Mouse (Mus musculus): Measurements from ENCODE around the gene Tex261.

DNA sequence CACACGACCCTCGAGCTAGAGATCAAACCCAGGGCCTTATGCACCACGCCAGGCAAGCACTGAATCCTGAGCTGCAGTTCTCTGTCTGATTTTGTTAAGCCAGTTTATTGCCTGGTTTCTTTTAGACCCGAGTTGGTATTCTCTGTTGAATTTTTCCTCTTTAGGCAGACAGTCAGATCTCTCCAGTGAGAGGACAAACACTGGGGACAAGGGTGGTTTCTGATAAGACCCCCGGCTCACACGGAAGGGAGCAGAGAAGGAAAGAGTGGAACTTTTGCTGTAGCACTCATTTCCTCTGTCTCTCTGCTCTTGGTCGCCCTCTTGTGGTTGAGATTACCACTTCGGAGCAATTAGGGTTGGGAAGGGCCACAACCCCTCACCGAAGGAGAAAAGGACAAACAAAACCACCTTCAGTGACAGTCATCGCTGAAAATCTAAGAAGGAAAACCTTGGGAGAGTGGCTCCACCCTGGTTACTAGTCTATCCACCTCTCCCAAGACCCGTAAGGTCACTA, 25.4 kb downstream of the Tex261 start:
- TF ChIP-seq EP300 (IDR thresholded peaks at IDR 0.05): no peak
- TF ChIP-seq CTCF (IDR thresholded peaks at IDR 0.05): peak; percentile 91

All from lung, postnatal 0 days (tissue).